Mouse (Mus musculus) ES-CJ7 (cell line): ENCODE data around the gene Rab3d.
A peak's percentile ranks its signal among the peaks of the same experiment; 100 is the strongest.

ENCODE experiments used
- DNase-seq: peaks from one replicate; pipeline ENCODE4 v3.0.0; 2011; ENCODE audit warnings: low read depth, low spot score

Rab3d gene

DNA sequence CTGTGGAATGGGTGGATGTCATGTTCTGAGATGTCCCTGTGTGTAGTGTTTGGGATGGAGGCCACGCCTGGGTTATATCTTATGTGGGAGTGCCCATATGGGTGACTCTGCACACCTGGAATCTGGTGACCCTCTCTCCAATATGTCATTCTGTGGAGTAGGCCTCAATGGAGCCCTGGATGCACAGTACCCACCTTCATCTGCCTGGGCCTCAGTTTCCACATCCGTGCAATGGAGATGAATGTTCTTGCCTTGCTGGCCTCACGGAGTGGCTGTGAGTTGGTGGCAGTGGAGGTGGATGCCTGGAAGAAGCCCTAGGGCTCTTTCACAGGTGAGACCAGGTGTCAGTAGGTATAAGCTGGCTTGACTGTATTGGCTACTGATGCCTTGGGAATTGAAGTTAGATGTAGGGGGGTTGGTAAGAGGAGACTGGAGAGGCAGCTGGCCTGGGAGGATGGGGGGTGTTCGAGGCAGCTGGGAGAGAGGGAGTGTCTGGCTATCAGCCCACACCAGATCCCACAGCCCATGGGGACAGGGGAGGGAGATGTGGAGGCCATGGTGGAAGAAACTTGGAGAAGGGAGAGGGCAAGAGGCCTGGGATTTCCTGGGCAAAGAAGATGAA is 20.4 kb upstream of the Rab3d start:
- no peak for DNase-seq

DNA sequence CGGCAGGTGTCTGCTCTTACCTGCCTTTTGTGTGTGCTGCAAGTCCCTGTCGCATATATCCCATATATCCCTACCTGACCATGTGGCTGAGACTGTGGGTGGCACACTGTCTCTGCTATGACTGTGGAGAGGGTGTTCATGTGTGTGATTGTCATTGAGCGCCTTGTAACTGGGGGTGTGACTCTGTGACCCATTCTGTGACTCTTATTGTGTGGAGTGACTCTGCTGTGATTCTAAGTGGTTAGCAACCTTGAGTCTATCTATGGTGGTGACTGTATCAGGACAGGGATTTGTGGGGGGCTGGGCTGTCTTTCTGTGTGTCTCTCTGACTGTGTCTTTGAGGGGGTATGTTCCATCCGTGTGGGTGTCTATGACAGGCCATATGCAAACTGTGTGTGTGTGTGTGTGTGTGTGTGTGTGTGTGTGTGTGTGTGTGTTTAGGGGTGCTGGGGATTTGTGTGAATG is 19.8 kb upstream of the Rab3d start:
- DNase-seq = no peak

DNA sequence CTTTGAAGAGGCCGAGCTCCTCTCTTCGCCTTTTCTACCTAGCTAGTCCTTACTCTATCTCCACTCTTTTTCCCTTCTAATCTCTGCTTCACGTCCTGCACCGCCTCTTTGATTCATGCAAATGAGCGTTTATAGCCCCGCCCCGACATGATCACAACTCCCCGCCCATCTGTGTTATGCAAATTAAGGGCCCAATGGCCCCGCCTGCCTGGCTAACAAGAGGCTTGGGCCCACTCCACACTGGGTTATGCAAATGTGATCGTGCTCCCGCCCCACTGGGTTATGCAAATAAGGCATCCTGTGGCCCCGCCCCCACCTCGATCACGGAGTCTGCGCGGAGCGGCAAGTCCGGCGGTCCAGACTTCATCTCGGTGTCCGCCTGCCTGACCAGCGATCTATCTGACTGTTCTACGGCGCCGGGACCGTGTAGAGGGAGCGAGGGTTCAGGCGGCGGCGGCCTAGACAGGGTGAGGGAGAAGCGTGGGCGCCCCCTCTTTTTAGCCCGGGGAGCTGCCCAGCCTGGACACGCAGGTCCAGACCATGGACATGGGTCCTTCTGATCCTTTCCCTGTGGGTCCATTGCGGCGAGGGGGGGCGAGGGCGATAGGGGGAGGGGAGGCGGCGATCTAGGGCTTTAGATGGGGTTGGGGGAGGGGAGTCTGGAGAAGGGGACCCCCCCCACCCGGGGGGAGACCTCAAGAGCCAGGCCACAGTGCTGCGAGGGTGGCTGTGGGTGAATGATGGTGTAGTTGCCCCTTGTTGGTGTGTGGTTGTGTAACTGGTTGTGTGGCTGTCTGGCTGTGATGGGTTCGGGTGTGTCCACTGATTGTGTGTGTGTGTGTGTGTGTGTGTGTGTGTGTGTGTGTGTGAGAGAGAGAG is 18.9 kb upstream of the Rab3d start, which contains the start of gene Plppr2:
Gene Plppr2 (plus strand): TSS at position 342 of the 879 bp plus-strand sequence.
- peak; percentile 99 for DNase-seq

DNA sequence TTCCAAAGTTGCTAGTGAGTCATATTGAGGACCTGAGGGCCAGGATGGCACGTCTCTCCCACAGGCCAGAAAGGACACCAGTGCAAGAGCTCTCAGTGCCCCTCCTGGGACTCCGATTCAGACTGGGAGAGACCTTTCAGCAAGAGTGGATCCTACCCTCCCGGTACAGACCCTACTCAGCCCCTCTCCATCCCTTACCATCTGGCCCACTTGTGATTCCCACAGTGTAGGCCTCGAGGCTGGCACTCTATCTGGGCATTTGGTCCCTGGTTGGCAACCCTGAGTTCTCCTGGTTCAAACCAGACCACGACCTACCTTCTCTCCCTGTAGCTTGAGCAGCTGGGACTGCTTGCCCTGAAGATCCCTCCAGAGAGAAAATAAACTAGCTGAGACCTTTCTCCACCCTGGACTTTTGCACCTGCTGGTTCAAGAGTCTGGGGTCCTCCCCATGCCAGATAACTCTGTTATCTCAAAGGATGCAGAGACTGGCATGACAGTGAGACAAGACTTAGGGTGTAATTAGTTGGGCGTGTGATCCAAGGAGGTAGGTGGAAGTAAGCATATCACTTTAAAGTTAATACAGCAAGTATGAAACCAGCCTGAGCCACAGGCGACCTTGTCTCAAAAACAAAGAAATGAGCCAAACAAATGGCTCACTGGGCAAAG is 17.6 kb upstream of the Rab3d start:
- DNase-seq = no peak

DNA sequence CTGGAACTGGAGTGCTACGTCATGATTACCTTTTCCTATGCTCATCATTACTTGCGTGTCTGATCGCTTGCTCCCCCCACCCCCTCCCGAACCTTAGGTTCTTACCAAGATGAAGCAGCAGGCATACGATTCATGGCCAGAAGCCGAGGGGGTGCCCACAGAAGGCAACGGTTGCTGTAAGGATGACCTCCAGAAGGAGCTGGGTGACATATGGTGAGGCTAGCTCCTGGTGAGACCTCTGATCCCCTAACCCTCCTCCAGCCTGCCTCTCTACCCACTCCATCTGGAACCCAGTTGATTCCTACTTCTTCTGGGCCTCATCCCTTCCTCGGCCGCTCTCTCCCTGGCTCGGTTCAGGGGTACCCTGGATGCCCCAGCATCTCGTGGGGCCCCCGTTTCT is 16.0 kb upstream of the Rab3d start:
- no peak for DNase-seq

DNA sequence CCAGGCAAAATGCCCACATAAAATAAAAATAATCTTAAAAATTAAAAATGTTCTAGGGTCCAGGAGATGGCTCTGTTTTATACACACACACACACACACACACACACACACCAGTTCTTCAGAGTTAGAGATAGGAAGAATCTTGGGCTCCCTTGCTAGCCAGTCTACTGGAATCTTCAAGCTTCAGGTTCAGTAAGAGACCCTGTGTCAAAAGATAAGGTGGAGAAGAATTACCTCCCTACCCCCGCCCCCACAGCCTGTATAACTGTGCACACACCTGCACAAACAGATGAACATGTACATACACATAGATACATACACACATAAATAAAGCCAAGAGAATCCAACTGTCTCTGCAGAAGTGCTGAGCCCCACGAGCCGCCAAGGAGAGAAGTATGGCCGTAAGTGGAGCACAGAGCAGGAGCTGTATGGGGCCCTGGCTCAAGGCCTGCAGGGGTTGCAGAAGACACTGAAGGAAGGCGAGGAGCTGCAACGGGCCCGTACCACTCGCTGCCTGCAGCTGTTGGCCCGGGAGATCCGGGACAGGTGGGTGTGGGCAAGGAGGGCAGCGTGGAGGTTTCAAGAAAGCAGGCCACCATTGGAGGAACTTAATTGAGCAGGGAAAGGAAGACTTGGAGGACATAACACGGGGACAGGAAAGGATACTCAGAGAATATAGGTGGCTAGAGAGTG is 14.6 kb upstream of the Rab3d start:
- DNase-seq = no peak

DNA sequence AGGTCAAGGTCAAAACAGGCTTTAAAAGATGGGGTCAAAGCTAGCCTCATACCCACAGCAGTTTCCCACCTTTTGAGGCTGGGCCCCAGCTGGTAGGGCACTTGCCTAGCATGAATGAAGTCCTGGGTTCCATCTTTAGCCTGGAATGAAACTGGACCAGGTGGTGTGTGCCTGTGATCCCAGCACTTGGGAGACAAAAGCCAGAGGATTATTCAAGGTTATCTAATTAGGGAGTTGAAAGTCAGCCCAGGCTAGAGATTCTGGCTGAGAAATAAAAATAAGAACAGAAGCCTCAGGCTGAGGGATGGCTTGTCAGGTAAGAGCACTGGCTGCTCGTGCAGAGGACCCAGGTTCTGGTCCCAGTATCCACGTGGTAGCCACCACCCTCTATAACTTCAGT is 14.0 kb upstream of the Rab3d start:
- DNase-seq = no peak

DNA sequence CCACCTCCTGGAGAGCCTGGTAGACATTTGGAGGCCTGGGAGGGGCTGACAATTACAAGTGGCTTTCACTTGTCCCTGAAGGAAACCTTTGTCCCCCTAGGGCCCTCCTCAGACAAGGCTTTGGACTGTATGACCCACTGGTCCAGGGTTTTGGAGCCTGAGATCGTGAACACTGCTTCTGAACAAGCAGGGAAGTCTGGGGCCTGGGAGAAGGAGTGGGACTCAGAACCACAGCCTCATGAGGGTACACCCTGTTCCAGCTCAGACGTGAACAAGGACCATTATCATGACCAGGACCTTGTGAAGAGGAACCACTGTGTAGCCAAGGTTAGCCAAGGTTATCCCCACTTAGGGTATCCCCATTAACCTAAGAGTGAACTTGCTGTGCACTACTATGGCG is 11.2 kb upstream of the Rab3d start:
- no peak for DNase-seq

DNA sequence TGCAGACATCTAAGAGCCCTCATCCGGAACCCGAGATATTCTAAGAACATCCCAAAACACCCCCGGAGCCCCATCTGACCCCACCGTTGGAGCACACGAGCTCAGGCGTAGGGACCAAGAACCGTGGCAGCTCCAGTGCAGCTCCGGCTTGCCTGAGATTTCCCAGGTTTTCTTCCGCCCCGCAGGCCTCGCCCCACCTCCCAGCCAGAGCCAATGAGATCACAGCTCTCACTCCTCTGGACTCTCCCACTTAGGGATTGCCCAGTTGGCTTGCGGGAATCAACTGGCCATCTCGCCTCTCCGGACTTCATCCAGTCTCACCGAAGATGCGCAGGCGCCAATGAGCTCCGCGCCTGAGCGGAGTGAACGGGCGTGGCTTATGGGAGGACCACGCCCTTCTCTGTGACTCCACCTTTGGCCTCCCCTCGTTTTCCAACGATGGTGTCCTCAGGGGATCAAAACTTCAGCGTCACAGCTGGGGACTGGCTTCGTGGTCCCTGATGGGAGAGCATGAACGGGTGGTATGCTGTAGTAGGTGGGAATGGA is 9.3 kb upstream of the Rab3d start, which contains the start of the genes Ccdc159 and Tmem205:
Gene Ccdc159 (plus strand): TSS at position 264 of the 546 bp plus-strand sequence.
Gene Tmem205 (minus strand): TSS at position 349 of the 546 bp plus-strand sequence.
- DNase-seq = peak; percentile 99

DNA sequence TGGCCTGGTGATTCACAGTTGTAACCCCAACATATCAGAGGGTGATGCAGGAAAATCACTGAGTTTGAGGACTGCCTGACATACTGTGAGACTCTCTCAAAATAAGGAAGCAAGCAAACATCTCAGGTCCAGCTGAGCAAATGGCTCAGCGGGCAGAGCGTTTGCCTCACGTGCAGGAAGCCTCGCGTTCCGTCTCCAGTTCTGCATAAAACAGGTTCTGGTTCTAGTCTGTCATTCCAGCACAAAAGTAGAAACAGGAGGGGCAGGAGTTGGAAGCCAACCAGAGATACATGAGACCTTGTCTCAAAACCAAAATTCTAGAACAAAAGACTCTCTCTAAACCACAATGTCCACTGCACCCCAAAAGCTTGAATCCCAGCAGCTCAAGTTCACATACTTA is 8.8 kb upstream of the Rab3d start:
- DNase-seq = no peak

DNA sequence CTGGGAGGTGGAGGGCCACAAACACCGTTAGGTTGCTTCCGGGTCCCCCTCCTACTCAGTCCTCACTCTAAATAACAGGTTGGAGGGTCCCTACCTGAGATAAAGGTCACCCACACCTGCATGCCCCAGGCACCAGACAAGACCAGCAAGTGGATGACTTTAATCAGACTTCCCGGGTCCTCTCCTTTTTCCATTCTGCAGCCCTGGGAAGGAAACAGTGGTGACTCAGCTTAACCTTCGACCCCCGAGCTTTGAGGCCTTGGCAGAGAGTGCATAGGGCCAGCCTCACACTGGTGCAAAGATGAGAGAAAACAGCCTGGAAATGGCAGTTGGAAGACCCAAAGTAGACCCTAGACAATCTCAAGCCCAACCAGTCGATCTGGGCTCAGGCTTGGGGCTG is 8.2 kb upstream of the Rab3d start:
- no peak for DNase-seq

DNA sequence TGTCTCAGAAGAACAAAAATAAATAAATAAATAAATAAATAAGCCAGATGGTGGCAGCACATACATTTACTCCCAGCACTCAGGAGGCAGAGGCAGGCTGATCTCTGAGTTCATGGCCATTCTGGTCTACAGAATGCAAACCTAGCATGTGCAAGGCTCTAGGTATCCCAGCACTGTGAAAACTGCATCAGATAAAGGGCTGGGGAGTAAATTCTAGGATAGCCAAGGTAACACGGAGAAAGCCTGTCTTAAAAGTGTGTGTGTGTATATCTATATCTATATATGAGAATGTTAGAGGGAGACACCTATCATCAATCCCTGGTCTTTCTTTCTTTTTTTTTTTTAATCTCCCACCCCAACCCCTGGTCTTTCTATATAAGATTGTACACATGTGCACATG is 7.5 kb upstream of the Rab3d start:
- no peak for DNase-seq

DNA sequence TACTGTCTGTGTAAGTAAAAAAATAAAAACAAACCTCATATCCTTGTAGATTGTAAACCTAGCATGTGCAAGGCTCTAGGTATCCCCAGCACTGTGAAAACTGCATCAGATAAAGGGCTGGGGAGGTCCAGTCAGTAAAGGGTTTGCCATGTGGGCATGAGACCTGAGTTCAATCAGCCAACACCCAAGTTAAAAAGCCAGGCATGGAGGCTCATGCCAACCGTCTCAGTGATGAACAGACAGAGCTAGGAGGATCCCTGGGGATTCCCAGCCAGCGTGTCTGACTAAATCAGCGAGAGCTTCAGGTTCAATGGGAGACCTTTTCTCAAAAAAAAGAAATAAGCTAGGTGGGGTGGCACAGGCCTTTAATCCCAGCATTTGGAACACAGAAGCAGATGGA is 7.0 kb upstream of the Rab3d start:
- DNase-seq = no peak

DNA sequence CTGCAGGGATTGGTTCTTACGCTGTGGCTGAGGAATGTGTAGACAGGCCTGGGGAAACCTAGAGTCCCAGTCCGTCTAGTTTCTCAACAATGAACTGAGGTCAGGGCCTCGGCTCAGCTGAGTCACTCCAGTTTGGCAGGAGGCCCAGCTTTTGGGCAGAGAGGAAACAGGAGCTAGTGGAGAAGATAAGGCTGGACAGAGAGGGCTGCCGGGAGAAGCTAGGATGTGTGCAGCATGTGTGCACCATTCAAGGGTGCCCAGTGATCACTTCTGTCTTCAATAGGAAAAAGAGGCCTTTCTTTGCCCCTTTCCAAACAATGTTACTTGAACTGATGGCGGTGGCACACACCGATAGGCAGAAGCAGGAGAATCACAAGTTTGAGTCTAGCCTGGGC is 6.1 kb upstream of the Rab3d start:
- no peak for DNase-seq

DNA sequence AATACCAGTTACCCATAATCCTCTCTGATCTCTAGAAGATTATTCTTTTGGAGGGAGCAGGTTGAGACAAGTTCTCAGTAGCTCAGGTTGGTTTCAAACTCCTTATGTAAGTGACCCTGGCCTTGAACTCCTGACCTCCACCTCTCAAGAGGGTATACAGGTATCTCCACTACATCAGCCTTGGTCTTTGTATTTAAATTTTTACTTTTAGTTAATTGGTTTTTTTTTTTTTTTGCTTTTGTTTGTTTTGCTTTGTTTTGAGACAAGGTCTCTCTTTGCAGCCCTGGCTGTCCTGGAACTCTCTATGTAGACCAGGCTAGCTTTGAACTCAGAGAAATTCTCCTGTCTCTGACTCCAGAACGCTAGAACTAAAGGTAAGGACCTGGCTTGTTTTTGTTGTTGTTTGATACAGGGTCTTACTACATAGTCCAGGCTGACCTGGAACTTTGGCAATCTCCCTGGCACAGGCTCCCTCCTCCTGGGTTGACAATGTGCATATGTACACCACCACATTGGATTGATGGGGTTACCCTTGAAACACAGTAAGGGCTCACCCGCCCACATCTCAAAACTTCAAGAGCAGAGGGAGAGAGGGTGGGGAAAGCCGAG is 5.6 kb upstream of the Rab3d start:
- no peak for DNase-seq

DNA sequence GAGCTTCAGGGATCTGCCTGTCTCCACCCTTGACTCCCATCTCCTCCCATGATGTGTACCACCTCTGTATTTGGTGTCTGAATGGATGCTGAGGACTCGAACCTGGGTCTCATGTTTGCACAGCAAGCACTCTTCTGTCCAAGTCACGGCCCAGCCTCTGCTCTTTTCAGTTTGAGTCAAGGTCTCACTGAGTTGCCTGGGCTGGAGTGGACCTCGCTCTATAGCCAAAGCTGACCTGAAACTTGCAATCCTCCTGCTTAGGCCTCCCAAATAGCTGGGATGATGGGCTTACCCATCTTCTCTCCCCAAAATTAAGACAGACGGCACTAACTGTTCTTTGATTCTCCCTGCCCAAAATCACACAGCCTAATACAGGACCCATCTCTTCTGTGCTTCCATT is 5.0 kb upstream of the Rab3d start:
- DNase-seq = no peak

DNA sequence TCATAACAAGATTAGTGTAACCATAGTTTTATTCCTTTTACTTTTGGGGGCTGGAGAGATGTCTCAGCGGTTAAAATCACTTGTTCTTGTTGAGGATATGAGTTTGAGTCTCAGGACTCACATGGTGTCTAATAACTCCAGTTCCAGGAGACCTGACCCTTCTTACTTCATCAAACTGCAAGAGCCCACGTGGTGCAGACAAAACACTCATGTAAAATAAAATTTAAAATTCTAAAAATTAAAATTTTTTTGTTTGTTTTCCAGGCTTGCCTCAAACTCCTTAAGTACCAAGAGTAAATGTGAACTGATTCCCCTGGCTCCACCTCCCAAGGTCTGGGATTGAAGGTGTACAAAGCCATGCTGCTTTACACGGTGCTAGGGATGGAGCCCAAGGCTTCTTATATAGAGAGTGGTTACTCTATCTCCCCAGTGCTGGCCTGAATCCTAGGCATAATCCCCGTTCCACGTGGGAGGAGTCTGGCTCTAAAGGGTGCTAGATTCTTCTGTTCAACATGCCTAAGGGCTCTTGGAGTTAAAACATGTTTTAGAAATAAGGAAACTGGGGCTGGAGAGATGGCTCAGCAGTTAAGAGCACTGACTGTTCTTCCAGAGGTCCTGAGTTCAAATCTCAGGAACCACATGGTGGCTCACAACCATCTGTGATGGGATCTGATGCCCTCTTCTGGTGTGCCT is 846 bp upstream of the Rab3d start:
- DNase-seq = no peak

DNA sequence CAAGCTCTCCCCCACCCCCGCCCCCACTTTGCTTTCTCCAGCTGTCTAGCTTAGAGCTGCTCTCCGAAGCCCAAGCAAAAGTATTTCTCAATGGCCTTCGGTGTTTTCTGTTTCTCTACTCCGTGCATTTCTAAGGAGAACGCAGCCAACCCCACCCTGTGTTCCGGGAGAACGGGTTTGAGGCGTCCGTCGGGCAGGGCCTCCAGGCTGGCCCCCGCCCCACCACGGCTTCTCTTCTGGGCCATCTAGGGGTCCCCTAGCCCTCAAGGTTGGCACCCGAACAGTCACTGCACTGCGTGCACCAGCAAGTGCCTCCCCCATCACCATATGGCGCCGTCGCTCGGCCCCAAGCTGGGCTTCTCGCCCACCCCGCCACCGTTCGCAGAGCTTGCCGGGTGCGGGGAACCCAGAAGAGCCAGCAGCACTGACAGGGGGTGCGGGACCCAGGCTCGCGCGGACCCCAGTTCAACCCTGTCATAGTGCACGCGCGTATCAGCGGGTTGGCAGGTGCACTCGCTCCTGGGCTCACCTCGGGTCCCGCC is 428 bp downstream of the Rab3d start:
- no peak for DNase-seq

DNA sequence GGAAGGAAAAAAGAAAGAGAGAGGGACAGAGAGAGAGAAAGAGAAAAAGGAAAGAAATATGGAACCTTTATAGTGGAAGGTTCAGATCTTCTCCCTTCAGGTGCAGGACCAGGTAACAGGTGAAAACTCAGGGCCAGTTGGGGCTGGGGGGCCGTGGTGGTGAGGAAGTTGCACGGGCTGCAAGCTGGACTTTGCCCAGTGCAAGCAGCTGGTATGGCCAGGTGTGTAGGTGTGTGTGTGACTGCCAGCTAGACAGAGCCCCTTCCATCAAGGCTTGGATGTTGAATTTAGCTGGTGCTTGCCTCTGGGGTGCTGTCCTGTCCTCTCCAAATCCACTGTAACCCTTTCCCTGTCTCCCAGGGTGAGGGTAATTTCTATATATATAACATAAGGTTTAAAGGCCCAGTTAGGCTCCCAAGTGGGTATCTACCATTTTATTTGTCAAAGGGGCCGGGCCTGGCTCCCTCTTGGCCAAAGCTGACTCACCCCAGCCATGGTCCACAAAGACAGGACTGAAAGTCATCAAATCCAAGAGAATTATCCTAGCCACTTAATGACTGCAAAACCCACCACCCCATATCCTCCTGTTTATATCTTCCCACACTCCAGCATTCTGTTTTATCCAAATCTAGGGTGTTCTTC is 1.0 kb downstream of the Rab3d start:
- no peak for DNase-seq
